Mouse (Mus musculus) urinary bladder, postnatal 4 days (tissue): ENCODE results near the gene Dcun1d4.
A peak's percentile ranks its signal among the peaks of the same experiment; 100 is the strongest.
"Not testable (repeated sequence)": the region's sequence is repeated elsewhere in the genome, so short reads cannot be mapped to it uniquely, and the experiment has no call there.

Experiments used
- DNase-seq, 2 experiments: peaks; one replicate each; pipeline ENCODE4 v3.0.0; 2021 to 2022; ENCODE audit warnings: low spot score in 2 of 2

The Dcun1d4 gene

GRCm38 (mm10) chr5:73480700-73481099 is at the start of gene Dcun1d4:
Dcun1d4 (plus strand) TSS chr5:73481000.
- DNase-seq = no peak

GRCm38 (mm10) chr5:73431581-73431980 is 49.2 kb upstream of the Dcun1d4 start:
- DNase-seq = peak; percentile 42 to 74

- DNase-seq = no peak
These were observed 48.0 kb upstream of the Dcun1d4 start for GRCm38 (mm10) chr5:73432805-73433204.

GRCm38 (mm10) chr5:73434764-73435163 is 46.0 kb upstream of the Dcun1d4 start:
- no peak for DNase-seq

- DNase-seq = no peak
These were observed 38.6 kb upstream of the Dcun1d4 start for GRCm38 (mm10) chr5:73442176-73442575.

GRCm38 (mm10) chr5:73450276-73450675 is 30.5 kb upstream of the Dcun1d4 start:
- DNase-seq = no peak

GRCm38 (mm10) chr5:73454502-73455306 is 26.1 kb upstream of the Dcun1d4 start:
- no peak for DNase-seq

GRCm38 (mm10) chr5:73455307-73455687 is 25.5 kb upstream of the Dcun1d4 start:
- no peak for DNase-seq

GRCm38 (mm10) chr5:73468462-73469433 is 12.1 kb upstream of the Dcun1d4 start:
- no peak for DNase-seq

- DNase-seq = no peak
These were observed 6.1 kb upstream of the Dcun1d4 start for GRCm38 (mm10) chr5:73474412-73475405.

GRCm38 (mm10) chr5:73481401-73481800 is 601 bp downstream of the Dcun1d4 start:
- DNase-seq = no peak

GRCm38 (mm10) chr5:73482381-73482780 is 1.6 kb downstream of the Dcun1d4 start:
- DNase-seq = not testable (repeated sequence)

- no peak for DNase-seq
These were observed 3.3 kb downstream of the Dcun1d4 start for GRCm38 (mm10) chr5:73484016-73484615.

GRCm38 (mm10) chr5:73486451-73486850 is 5.7 kb downstream of the Dcun1d4 start:
- DNase-seq = no peak

GRCm38 (mm10) chr5:73489915-73490314 is 9.1 kb downstream of the Dcun1d4 start:
- DNase-seq = no peak

- DNase-seq = peak; percentile 100
These were observed 9.8 kb downstream of the Dcun1d4 start for GRCm38 (mm10) chr5:73490596-73491073.

GRCm38 (mm10) chr5:73491074-73491836 is 10.5 kb downstream of the Dcun1d4 start:
- DNase-seq = peak in 1 of 2 experiments; percentile 67

GRCm38 (mm10) chr5:73491837-73492720 is 11.3 kb downstream of the Dcun1d4 start:
- DNase-seq = peak; percentile 77 to 89

- DNase-seq = no peak
These were observed 16.6 kb downstream of the Dcun1d4 start for GRCm38 (mm10) chr5:73497401-73497800.
